Mouse (Mus musculus) olfactory bulb, adult 2 months (tissue): ENCODE data around the gene Ints5.

Source experiments
- CTCF ChIP-seq: fragments of 200-500 bp; IDR thresholded peaks from 2 replicates; pipeline ENCODE4 v1.5.1; 2012; ENCODE audit warnings: low read depth, mild to moderate bottlenecking, low read length, moderate library complexity; ENCODE audit not compliant: insufficient read depth
- POLR2A ChIP-seq: fragments of 200-500 bp; IDR thresholded peaks from 2 replicates; pipeline ENCODE4 v1.6.1; 2012; ENCODE audit warnings: mild to moderate bottlenecking, low read depth, low read length, moderate library complexity; ENCODE audit not compliant: insufficient read depth

GRCm38 (mm10) chr19:8844371-8845129, 48.3 kb upstream of the Ints5 start:
- TF ChIP-seq CTCF (no peak), POLR2A (no peak)
